Mouse (Mus musculus) neural tube, embryonic 12.5 days (tissue): ENCODE results near the gene Zfp277. TPM values are rescaled to one million over a fixed set of nuclear protein-coding genes. Genes with fewer than 3 reads are reported as not detected.

Experiments used
- ATAC-seq: fragments of 200-750 bp; cut with Nextera tagmentation; 2 replicates; pipeline ENCODE4 v1.8.0; 2017; ENCODE audit warnings: low read depth, mild to moderate bottlenecking, moderate TSS enrichment, moderate library complexity; ENCODE audit not compliant: low FRiP score
- H3K27ac ChIP-seq: fragments of 300-500 bp; sonication (generic); 2 replicates; pipeline ENCODE4 v1.5.1; 2016
- H3K27me3 ChIP-seq: fragments of 300-500 bp; sonication (generic); replicated peaks from 2 replicates; pipeline ENCODE4 v1.6.1; 2016; ENCODE audit warnings: mild to moderate bottlenecking
- H3K36me3 ChIP-seq: fragments of 300-500 bp; sonication (generic); 2 replicates; pipeline ENCODE4 v1.6.1; 2016; ENCODE audit warnings: mild to moderate bottlenecking
- H3K4me1 ChIP-seq: fragments of 300-500 bp; sonication (generic); 2 replicates; pipeline ENCODE4 v1.6.1; 2016
- H3K4me2 ChIP-seq: fragments of 300-500 bp; sonication (generic); replicated peaks from 2 replicates; pipeline ENCODE4 v1.6.1; 2016; ENCODE audit warnings: mild to moderate bottlenecking
- H3K4me3 ChIP-seq: fragments of 300-500 bp; sonication (generic); 2 replicates; pipeline ENCODE4 v1.5.1; 2016
- H3K9ac ChIP-seq: fragments of 300-500 bp; sonication (generic); 2 replicates; pipeline ENCODE4 v1.6.1; 2016; ENCODE audit warnings: mild to moderate bottlenecking
- H3K9me3 ChIP-seq: fragments of 300-500 bp; sonication (generic); 2 replicates; pipeline ENCODE4 v1.6.1; 2016; ENCODE audit warnings: mild to moderate bottlenecking
- WGBS: fragments of 180-500 bp; shearing (Covaris S2); methylation state at CpG from one replicate; pipeline ENCODE4 v1.1.7; 2016; 5-methylcytosine and 5-hydroxymethylcytosine counted together
- polyA plus RNA-seq: library from polyadenylated mRNA; unstranded; fragments of >200 nt; fragmentation: Nextera tagmentation; extraction: Ambion mirVana; gene quantifications from 2 replicates; pipeline ENCODE4 v1.2.1, GENCODE M21; 2016

Zfp277 gene
- polyA plus RNA-seq, 1 experiment from 2014 or later = 31.2 TPM

- WGBS = 94% methylated on average over 6 of the region's 6 CpGs
- Histone ChIP-seq H3K9ac (no peak overlapping the region), H3K4me2 (no peak overlapping the region), H3K4me1 (no peaks in the 10 kb centered on the region), H3K27me3 (no peaks in the 10 kb centered on the region), H3K4me3 (no peak overlapping the region), H3K36me3 (no peaks in the 10 kb centered on the region), H3K27ac (no peak overlapping the region), H3K9me3 (no peaks in the 10 kb centered on the region)
- no peak for ATAC-seq
Observed at GRCm38 (mm10) chr12:40383718-40384117, 62.0 kb downstream of the Zfp277 start.

GRCm38 (mm10) chr12:40382539-40382938 lies 63.2 kb downstream of the Zfp277 start:
- Histone ChIP-seq H3K27me3 (no peaks in the 10 kb centered on the region), H3K4me3 (no peak overlapping the region), H3K36me3 (no peaks in the 10 kb centered on the region), H3K27ac (no peak overlapping the region), H3K4me1 (no peaks in the 10 kb centered on the region), H3K4me2 (no peak overlapping the region), H3K9me3 (no peaks in the 10 kb centered on the region), H3K9ac (no peak overlapping the region)
- no peak for ATAC-seq
- 91% methylated on average over 5 of the region's 5 CpGs for WGBS

DNA sequence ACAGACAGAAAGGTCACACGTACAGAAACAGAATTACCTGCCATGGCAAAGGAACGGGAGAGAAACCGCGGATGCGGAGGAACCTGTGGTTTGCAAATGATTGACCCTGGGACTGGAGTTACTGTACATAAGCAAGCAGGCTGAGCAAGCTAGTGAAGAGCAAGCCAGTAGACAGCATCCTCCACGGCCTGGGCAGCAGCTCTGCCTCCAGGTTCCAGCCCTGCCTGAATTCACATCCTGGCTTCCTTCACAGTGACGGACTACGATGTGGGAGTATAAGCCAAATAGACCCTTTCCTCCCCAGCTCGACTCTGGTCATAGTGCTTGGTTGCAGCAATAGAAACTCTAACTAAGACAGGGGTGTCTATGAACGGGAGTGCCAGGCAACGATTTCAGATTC lies 63.9 kb downstream of the Zfp277 start:
- H3K4me1 ChIP-seq = no peaks in the 10 kb centered on the region
- no peak overlapping the region for H3K4me3 ChIP-seq
- H3K9me3 ChIP-seq = no peaks in the 10 kb centered on the region
- WGBS = 93% methylated on average over 11 of the region's 11 CpGs
- ATAC-seq = no peak
- no peak overlapping the region for H3K9ac ChIP-seq
- no peaks in the 10 kb centered on the region for H3K27me3 ChIP-seq
- H3K36me3 ChIP-seq = no peaks in the 10 kb centered on the region
- no peak overlapping the region for H3K4me2 ChIP-seq
- H3K27ac ChIP-seq = no peak overlapping the region

DNA sequence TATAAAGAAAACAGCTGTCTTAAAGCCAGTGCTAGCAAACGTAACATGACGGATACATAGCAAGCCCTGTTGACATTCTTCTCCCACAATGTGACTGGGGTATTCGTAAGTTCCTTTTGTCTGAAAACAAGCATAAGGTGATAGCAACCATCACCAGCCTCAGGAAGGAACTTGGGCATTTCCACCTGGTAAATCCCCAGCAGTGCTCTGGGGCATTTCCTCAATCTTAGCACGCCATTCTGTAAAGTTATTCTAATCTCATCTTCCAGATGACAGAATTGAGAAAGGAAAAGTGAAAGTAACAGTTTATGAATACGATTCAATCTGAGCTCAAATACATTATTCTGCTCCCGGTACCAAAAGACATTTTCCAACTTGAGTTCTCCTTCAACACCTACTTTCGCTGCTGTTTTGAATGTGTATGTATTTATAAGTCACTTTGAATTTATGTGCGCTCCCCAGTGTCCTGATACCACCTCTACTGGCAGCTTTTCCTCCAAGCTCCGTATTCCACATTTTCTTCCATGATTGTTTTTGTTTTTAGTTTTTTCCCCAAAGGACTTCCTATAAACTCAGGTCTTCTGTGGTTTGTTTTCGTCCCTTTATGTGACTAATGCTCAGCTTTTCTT lies 64.4 kb downstream of the Zfp277 start:
- 88% methylated on average over 10 of the region's 10 CpGs for WGBS
- H3K4me3 ChIP-seq = no peak overlapping the region
- H3K27ac ChIP-seq = no peak overlapping the region
- H3K9me3 ChIP-seq = no peaks in the 10 kb centered on the region
- H3K27me3 ChIP-seq = no peaks in the 10 kb centered on the region
- ATAC-seq = no peak
- H3K4me2 ChIP-seq = no peak overlapping the region
- no peak overlapping the region for H3K9ac ChIP-seq
- H3K4me1 ChIP-seq = no peaks in the 10 kb centered on the region
- no peaks in the 10 kb centered on the region for H3K36me3 ChIP-seq

GRCm38 (mm10) chr12:40379538-40379923 lies 66.2 kb downstream of the Zfp277 start:
- Histone ChIP-seq H3K27ac (no peak overlapping the region), H3K4me2 (no peak overlapping the region), H3K4me3 (no peak overlapping the region), H3K36me3 (no peaks in the 10 kb centered on the region), H3K9ac (no peak overlapping the region), H3K4me1 (no peaks in the 10 kb centered on the region), H3K27me3 (no peaks in the 10 kb centered on the region), H3K9me3 (no peaks in the 10 kb centered on the region)
- no peak for ATAC-seq
- 86% methylated on average over 4 of the region's 4 CpGs for WGBS

DNA sequence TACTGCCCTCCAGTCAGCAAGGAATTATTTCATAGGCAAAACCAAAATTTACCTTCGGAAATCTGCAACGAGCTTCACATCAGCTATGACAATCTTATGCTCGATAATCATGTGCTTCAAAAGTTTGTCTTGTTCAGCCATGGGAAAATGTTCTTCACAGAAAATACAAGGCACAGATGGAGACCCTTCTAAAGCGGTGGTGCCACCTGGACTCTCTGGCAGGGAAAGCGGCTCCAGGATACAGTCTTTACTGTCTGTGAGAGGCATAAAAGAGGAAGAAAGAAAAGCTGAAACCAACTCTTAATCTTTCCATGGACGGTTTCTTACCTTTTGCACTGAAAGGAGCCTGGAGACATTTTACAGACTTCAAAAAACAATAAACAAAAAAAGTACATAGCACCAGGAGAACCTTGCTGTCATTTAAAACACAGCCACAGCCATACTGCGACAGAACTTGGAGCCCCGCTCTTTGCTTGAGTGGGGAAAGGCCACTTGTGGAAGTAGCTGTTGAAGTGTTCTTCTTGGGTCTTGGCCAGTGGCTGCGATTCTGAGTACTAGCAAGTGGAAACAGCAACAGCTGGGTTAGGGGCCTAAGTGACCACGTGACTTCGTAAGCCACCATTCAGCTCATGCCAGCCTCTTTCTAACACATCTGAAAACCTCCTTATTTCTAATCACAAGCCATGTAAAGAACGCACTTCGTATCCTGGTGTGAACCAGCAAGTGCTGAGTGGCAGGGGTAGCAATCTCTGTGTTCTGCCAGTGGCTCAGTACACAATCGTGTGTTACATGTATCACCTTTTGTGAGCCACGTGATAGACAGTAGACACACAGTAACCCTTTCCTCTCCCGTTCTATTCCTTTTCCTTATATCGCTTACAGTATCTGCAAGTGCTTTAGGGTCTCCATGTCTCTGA lies 66.8 kb downstream of the Zfp277 start:
- Histone ChIP-seq H3K9me3 (no peaks in the 10 kb centered on the region), H3K4me1 (no peaks in the 10 kb centered on the region), H3K4me2 (no peak overlapping the region), H3K27ac (no peak overlapping the region), H3K9ac (no peak overlapping the region), H3K4me3 (no peak overlapping the region), H3K36me3 (no peaks in the 10 kb centered on the region), H3K27me3 (no peaks in the 10 kb centered on the region)
- no peak for ATAC-seq
- 92% methylated on average over 17 of the region's 17 CpGs for WGBS

DNA sequence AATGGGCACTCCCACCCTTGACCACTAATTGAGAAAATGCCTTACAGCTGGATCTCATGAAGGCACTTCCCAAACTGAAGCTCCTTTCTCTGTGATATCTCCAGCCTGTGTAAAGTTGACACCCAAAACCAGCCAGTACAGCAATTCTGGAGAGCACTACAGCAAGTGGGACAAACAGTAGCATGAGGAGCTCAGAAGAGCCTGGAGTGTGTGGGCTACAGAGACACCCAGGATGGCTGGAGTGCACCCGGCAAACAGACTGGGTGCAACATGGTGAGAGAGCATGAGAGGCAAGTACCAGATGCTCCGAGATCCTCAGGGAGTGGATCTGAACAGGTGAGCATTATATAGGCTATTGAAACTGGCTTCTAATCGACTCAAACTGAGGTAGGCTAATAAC lies 93.8 kb downstream of the Zfp277 start:
- Histone ChIP-seq H3K9me3 (no peaks in the 10 kb centered on the region), H3K9ac (no peak overlapping the region), H3K27ac (no peak overlapping the region), H3K4me1 (0 out of 2 replicates have a peak, but pooled peaks cover 5% of the 10 kb centered on the region), H3K27me3 (no peaks in the 10 kb centered on the region), H3K4me2 (no peak overlapping the region), H3K36me3 (no peaks in the 10 kb centered on the region), H3K4me3 (no peak overlapping the region)
- no peak for ATAC-seq
- 91% methylated on average over 3 of the region's 3 CpGs for WGBS

DNA sequence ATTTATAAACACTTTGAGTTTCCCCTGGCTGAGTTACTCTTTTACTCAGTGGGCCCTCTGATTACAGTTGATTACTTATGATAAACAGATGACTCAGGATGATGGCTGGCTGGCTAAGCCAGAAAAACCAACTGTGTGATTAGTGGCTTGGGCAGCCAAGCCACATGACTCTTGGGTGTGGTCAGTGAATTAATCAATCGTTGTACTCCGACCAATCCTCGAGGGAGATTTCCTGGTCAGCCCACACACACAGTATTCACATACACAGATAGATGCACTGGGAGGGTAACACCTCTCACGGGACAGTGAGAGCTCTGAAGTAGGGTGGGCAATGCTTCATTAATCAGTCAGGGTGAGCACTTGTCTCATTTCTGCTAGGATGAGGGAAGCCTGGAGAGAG lies 97.5 kb downstream of the Zfp277 start:
- 0 out of 2 replicates have a peak, but pooled peaks cover 9% of the 10 kb centered on the region for H3K4me1 ChIP-seq
- no peak overlapping the region for H3K4me3 ChIP-seq
- no peak overlapping the region for H3K27ac ChIP-seq
- no peaks in the 10 kb centered on the region for H3K36me3 ChIP-seq
- no peaks in the 10 kb centered on the region for H3K9me3 ChIP-seq
- no peak for ATAC-seq
- H3K4me2 ChIP-seq = no peak overlapping the region
- 68% methylated on average over 4 of the region's 4 CpGs for WGBS
- H3K27me3 ChIP-seq = no peaks in the 10 kb centered on the region
- no peak overlapping the region for H3K9ac ChIP-seq

DNA sequence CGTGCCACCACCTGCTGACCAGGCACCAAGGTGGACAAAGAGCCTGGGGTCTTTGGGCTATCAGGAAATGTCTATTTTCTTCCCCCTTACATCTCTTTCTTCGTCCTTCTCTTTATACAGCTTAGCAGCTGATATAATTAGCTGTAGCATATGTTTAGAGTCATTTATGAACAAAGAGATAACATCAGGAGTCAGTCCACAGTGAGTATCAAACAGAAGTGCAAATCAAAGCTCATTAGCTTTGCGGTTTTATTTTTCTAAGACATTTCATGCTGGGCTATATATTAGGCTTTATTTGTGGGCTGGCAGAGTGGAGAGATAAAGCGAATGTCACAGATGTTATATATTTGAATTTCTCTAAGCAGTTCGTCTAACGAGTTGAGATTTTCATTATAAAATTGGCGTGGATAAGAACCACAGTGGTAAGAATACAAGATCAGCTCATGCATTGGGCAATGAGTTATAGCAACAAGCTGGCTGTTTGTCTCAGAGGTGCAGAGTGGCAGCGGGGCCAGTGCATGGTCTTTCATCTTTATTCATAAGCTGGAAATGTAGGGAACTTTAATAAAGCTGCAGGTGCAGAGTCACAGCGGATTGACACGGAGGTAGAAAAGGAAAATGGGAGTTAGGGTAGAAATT lies 98.5 kb downstream of the Zfp277 start:
- Histone ChIP-seq H3K9ac (no peak overlapping the region), H3K36me3 (no peaks in the 10 kb centered on the region), H3K27ac (peak overlapping the region; percentile 0; the same call in 1 of the 2 replicates), H3K4me2 (no peak overlapping the region), H3K4me3 (no peak overlapping the region), H3K4me1 (0 out of 2 replicates have a peak, but pooled peaks cover 9% of the 10 kb centered on the region), H3K27me3 (no peaks in the 10 kb centered on the region), H3K9me3 (no peaks in the 10 kb centered on the region)
- 44% methylated on average over 10 of the region's 10 CpGs for WGBS
- ATAC-seq = peak; percentile 61

- Histone ChIP-seq H3K27me3 (no peaks in the 10 kb centered on the region), H3K4me1 (0 out of 2 replicates have a peak, but pooled peaks cover under 1% of the 10 kb centered on the region), H3K9me3 (no peaks in the 10 kb centered on the region), H3K4me2 (no peak overlapping the region), H3K9ac (no peak overlapping the region), H3K36me3 (no peaks in the 10 kb centered on the region), H3K27ac (no peak overlapping the region), H3K4me3 (no peak overlapping the region)
- ATAC-seq = no peak
- 83% methylated on average over 5 of the region's 5 CpGs for WGBS
Observed at GRCm38 (mm10) chr12:40341443-40341842, 104.3 kb downstream of the Zfp277 start.

DNA sequence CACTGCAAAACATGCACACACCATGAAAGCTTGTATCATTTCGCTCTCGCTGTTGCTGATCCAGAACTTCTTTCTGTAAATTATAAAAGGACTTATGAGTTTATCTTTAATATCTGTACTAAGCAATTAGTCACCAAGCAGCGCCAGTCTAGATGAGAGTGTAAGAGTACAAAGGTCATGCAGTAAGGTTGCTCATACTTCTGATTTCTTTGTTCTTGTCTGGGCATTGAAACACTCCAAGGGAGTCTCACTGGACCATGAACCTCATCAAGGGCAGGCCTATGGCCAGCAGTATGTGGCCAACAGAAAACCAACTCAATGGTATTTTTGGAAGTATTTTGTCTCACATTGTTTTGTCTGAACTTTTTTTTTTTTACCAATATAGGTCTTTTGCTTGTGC lies 110.4 kb downstream of the Zfp277 start:
- no peaks in the 10 kb centered on the region for H3K36me3 ChIP-seq
- ATAC-seq = no peak
- H3K9me3 ChIP-seq = no peaks in the 10 kb centered on the region
- H3K4me3 ChIP-seq = no peak overlapping the region
- H3K27ac ChIP-seq = no peak overlapping the region
- H3K9ac ChIP-seq = no peak overlapping the region
- no peaks in the 10 kb centered on the region for H3K27me3 ChIP-seq
- H3K4me2 ChIP-seq = no peak overlapping the region
- H3K4me1 ChIP-seq = no peaks in the 10 kb centered on the region
- 95% methylated on average over 3 of the region's 3 CpGs for WGBS

DNA sequence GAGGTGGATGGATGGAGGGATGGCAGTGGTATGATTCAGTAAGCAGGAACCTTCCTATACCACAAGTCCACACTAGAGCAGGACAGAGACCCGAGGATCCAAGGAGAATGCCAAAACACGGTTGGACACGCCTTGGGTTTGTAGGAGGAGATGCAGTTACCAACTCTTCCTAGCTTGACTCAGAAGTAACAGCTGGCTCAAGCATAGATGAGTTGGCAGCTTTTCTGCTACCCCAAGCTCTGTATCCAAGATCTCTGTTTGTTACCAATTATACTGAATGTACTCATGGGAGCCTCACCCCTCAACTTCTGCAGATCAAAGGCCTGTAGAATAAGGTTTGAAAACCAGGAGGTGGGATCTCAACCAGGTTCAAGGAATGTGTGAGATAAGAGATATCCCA lies 114.2 kb downstream of the Zfp277 start:
- Histone ChIP-seq H3K9ac (no peak overlapping the region), H3K4me1 (no peaks in the 10 kb centered on the region), H3K36me3 (no peaks in the 10 kb centered on the region), H3K9me3 (no peaks in the 10 kb centered on the region), H3K27me3 (no peaks in the 10 kb centered on the region), H3K4me2 (no peak overlapping the region), H3K27ac (no peak overlapping the region), H3K4me3 (no peak overlapping the region)
- ATAC-seq = no peak
- WGBS = 94% methylated on average over 3 of the region's 3 CpGs
